Mouse (Mus musculus) lung, postnatal 0 days (tissue): ENCODE data around the gene Cox4i2. TPM values are rescaled to one million over a fixed set of nuclear protein-coding genes. Genes with fewer than 3 reads are reported as not detected.

Experiments
- ATAC-seq: fragments of 200-750 bp; cut with Nextera tagmentation; 2 replicates; pipeline ENCODE4 v1.8.0; 2017; ENCODE audit warnings: moderate library complexity
- DNase-seq: peaks from one replicate; pipeline ENCODE4 v3.0.0-alpha.2; 2016; ENCODE audit warnings: low spot score
- H3K27ac ChIP-seq: fragments of 300-500 bp; sonication (generic); 2 replicates; pipeline ENCODE4 v1.5.1; 2014; ENCODE audit warnings: antibody characterized with exemption, mild to moderate bottlenecking, low read length, mixed read lengths
- H3K27me3 ChIP-seq: fragments of 300-500 bp; sonication (generic); replicated peaks from 2 replicates; pipeline ENCODE4 v1.6.1; 2014; ENCODE audit warnings: low read length, mixed read lengths; ENCODE audit not compliant: insufficient read depth
- H3K36me3 ChIP-seq: fragments of 300-500 bp; sonication (generic); 2 replicates; pipeline ENCODE4 v1.6.1; 2014; ENCODE audit warnings: low read length, mixed read lengths; ENCODE audit not compliant: insufficient read depth
- H3K4me1 ChIP-seq: fragments of 300-500 bp; sonication (generic); 2 replicates; pipeline ENCODE4 v1.6.1; 2014; ENCODE audit warnings: antibody characterized with exemption, low read depth, low read length, mixed read lengths; ENCODE audit not compliant: insufficient read depth
- H3K4me2 ChIP-seq: fragments of 300-500 bp; sonication (generic); replicated peaks from 2 replicates; pipeline ENCODE4 v1.6.1; 2014; ENCODE audit warnings: low read depth, mild to moderate bottlenecking, low read length, moderate library complexity, mixed read lengths
- H3K4me3 ChIP-seq: fragments of 300-500 bp; sonication (generic); 2 replicates; pipeline ENCODE4 v1.5.1; 2014; ENCODE audit warnings: low read depth, low read length
- H3K9ac ChIP-seq: fragments of 300-500 bp; sonication (generic); replicated peaks from 2 replicates; pipeline ENCODE4 v1.6.1; 2014; ENCODE audit warnings: low read depth, mild to moderate bottlenecking
- H3K9me3 ChIP-seq: fragments of 300-500 bp; sonication (generic); 2 replicates; pipeline ENCODE4 v1.6.1; 2016; ENCODE audit warnings: low read length, mixed read lengths
- CTCF ChIP-seq: IDR thresholded peaks from 2 replicates; pipeline ENCODE4 v1.5.1; 2016; ENCODE audit warnings: antibody characterized with exemption, mild to moderate bottlenecking
- EP300 ChIP-seq: IDR thresholded peaks from 2 replicates; pipeline ENCODE4 v1.6.1; 2016; ENCODE audit warnings: antibody characterized with exemption, mild to moderate bottlenecking, control low read depth
- WGBS: fragments of 180-500 bp; shearing (Covaris S2); extraction: QIAGEN DNeasy Blood & Tissue Kit; methylation state at CpG from one replicate; pipeline ENCODE4 v1.1.7; 2014; 5-methylcytosine and 5-hydroxymethylcytosine counted together
- polyA plus RNA-seq: library from polyadenylated mRNA; unstranded; fragments of >200 nt; fragmentation: Nextera tagmentation; extraction: Ambion mirVana; gene quantifications from 2 replicates; pipeline ENCODE4 v1.2.1, GENCODE M21; 2015

Cox4i2 gene
- polyA plus RNA-seq, 1 experiment from 2014 or later, result 228 TPM

DNA sequence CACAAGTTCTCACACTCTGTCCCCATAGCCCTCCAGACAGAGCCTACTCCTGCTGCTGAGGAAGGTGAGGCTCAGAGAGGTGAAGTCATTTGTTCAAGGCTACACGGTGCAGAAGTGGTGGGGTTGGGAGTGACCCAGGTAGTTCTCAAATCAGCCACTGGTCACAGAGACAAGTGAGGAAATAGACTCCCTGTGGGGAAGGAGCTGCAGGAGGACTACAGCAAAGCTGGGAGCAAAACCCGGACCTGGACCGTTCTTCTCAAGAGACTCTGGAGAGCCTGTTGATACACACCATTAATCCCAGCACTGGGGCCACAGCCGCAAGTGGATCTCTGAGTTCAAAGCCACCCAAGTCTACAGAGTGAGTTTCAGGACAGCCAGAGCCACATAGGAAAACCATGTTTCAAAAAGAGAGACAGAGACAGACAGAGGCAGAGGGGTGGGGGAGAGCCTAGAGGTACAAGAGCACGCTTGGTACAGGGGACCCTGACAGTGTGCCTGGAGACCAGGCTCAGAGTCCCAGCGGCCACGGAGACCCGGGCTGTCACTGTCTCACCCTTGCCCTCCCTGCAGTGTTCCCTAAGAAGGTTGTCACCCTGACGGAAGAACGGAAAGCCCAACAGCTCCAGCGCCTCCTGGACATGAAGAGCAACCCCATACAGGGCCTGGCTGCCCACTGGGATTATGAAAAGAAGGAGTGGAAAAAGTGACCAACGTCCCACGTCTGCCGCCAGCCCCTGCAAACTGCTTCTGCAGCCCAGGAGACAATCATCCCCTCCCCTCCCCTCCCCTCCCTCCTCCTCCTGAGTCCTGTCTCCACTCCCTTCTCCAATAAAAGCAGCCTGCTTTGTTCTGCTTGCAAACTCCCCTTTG, 10.4 kb downstream of the Cox4i2 start:
- peak; percentile 58 for ATAC-seq
- no peaks in the 10 kb centered on the region for H3K36me3 ChIP-seq
- H3K27ac ChIP-seq, result peak overlapping the region; percentile 73
- no peaks in the 10 kb centered on the region for H3K27me3 ChIP-seq
- peak overlapping the region; percentile 33 for H3K4me3 ChIP-seq
- peak overlapping the region; percentile 49 for H3K4me2 ChIP-seq
- peak overlapping the region; percentile 20 for H3K9ac ChIP-seq
- DNase-seq, result peak; percentile 82
- peaks cover 11% of the 10 kb centered on the region for H3K4me1 ChIP-seq
- no peak; the same call in 1 of the 2 replicates for TF ChIP-seq CTCF
- no peak for TF ChIP-seq EP300
- no peaks in the 10 kb centered on the region for H3K9me3 ChIP-seq
- 20% methylated on average over 14 of the region's 14 CpGs for WGBS

DNA sequence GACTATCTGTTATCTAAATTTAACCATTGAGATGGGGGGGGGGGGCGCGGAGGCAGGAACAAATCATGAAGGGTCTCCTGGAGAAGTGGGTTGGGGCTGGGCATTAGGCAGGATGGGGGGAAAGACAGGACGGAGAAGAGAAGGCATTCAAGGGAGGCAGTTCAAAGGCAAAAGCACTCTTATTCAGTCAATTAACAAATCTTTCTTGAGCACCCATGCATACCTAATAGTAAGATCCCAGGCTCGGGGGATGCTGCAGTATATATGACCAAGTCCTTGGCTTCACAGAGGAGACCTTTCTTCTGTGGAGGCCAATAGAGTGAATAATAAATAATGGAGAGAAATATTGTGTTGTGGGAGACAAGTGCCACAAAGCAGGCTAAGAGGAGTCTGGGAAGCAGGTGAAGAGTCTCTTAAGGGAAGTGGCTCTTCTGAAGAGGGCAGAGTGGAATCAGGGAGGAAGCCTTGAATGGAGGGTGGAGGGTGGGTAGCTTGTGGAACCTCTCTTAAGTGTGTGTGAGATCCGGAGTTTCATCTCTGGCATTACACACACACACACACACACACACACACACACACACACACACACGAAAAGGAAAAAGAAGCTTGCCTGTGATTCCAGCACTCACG, 11.2 kb downstream of the Cox4i2 start:
- Histone ChIP-seq H3K4me3 (peak overlapping the region; percentile 33), H3K4me1 (peaks cover 11% of the 10 kb centered on the region), H3K4me2 (peak overlapping the region; percentile 49), H3K27me3 (no peaks in the 10 kb centered on the region), H3K9ac (peak overlapping the region; percentile 20; the same call in 1 of the 2 replicates), H3K36me3 (no peaks in the 10 kb centered on the region), H3K27ac (peak overlapping the region; percentile 73), H3K9me3 (no peaks in the 10 kb centered on the region)
- no peak for TF ChIP-seq CTCF
- TF ChIP-seq EP300, result peak; percentile 78
- ATAC-seq (peak; percentile 73), DNase-seq (peak; percentile 84)
- 34% methylated on average over 7 of the region's 7 CpGs for WGBS

DNA sequence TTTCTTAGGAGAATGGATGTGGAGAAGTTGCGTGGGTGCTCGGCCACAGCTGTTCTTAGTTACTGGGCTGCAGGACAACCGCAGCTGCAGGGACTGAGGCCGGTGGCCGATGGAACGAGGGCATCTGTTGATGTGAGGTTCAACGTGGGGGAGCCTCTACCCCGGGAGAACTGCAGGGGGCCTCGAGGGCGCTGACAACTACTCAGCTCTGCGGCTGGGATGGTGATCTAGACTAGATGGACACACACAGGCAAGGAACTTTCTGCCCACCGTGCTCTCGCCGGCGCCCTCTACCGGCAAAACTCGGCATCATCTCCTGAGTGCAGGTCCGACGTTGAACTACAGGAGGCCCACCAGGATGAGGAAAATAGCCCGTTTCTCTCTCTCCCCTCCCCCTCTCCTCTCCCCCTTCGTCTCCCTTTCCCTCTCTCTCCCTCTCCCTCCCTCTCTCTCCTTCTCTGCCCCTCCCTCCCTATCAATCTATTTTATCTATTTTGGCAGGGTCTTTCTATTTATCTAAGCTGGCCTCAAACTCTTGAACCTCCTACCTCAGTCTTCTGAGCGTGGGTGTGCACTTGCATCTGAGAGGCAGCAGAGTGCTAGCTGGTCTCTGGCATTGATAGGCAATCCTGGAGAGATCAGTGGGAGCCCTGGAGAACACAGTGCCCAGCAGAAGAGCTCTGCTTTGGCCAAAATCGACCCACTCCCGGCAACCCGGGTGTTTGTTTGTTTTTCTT, 12.6 kb downstream of the Cox4i2 start:
- WGBS, result 9% methylated on average over 25 of the region's 25 CpGs
- peak overlapping the region; percentile 34; the same call in 1 of the 2 replicates for H3K4me2 ChIP-seq
- no peak overlapping the region; the same call in 1 of the 2 replicates for H3K9ac ChIP-seq
- H3K27ac ChIP-seq, result peak overlapping the region; percentile 4; the same call in 1 of the 2 replicates
- no peak for TF ChIP-seq EP300
- peak; percentile 99 for TF ChIP-seq CTCF
- DNase-seq, result peak; percentile 91
- peaks cover 11% of the 10 kb centered on the region for H3K4me1 ChIP-seq
- H3K36me3 ChIP-seq, result no peaks in the 10 kb centered on the region
- H3K4me3 ChIP-seq, result no peak overlapping the region
- peak; percentile 65 for ATAC-seq
- no peaks in the 10 kb centered on the region for H3K27me3 ChIP-seq
- no peaks in the 10 kb centered on the region for H3K9me3 ChIP-seq

DNA sequence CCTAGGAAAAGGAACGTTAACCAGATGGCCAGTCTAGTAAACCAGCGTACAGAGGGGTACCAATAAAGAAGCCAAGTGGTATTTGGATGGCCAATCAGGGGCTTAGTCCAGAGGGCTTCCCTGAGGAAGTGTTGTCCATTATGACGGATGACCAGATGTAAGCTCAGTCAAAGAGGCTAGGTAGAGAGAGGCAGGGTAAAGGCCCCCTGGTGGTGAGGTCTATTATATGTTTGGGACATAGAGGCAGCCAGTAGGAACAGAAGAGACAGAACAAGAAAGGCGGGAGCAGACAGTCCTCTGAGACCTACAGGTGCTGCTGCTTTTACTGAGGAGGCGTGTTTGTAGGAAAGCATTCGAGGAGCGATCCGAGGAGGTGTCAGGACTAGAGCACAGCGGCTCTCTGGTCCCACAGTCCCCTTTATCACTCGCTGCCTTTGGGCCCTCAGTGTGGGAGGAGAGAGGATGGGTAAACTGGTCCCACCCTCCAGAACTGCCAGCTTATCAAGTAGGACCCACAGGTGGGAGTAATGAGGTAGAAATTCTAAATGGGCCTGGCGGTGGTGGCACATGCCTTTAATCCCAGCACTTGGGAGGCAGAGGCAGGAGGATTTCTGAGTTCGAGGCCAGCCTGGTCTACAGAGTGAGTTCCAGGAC, 13.8 kb downstream of the Cox4i2 start:
- Histone ChIP-seq H3K4me2 (no peak overlapping the region), H3K4me3 (no peak overlapping the region), H3K9me3 (no peaks in the 10 kb centered on the region), H3K36me3 (no peaks in the 10 kb centered on the region), H3K9ac (no peak overlapping the region), H3K4me1 (peaks cover 11% of the 10 kb centered on the region), H3K27ac (no peak overlapping the region), H3K27me3 (no peaks in the 10 kb centered on the region)
- TF ChIP-seq EP300, result no peak
- TF ChIP-seq CTCF, result peak; percentile 81
- WGBS, result 53% methylated on average over 12 of the region's 12 CpGs
- peak; percentile 31 for ATAC-seq
- DNase-seq, result peak; percentile 77

DNA sequence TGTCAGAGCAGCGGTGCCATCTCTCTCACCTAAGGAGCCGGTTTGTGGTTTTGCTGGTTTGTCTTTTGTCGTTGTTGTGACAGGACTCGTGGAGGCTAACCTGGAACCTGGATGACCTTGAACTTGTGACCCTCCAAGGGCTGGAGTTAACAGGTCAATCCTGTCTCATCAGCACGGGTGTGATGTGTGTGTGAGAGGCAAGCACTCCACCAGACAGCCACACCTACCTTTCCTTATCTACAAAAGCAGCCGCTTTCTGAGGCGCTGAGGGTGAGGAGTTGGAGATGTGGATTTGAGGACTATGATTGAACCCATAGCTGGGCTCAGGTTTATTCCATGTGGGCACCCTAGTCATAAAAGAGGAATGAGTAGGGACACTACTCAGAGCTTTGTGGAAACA, 15.7 kb downstream of the Cox4i2 start:
- H3K4me1 ChIP-seq, result peaks cover 8% of the 10 kb centered on the region; the same call in 1 of the 2 replicates
- ATAC-seq (no peak), DNase-seq (no peak)
- no peak overlapping the region for H3K4me2 ChIP-seq
- no peaks in the 10 kb centered on the region for H3K27me3 ChIP-seq
- H3K9ac ChIP-seq, result no peak overlapping the region
- WGBS, result 63% methylated on average over 7 of the region's 7 CpGs
- no peak for TF ChIP-seq CTCF
- no peak for TF ChIP-seq EP300
- H3K27ac ChIP-seq, result no peak overlapping the region
- no peak overlapping the region for H3K4me3 ChIP-seq
- H3K36me3 ChIP-seq, result no peaks in the 10 kb centered on the region
- no peaks in the 10 kb centered on the region for H3K9me3 ChIP-seq
